Mouse (Mus musculus) liver, adult (tissue): Measurements from ENCODE around the gene Golga2.

Experiments used
- GATA4 ChIP-seq: IDR thresholded peaks from 2 replicates; pipeline ENCODE4 v1.6.1; 2014; ENCODE audit warnings: mild to moderate bottlenecking, low read length; ENCODE audit not compliant: insufficient replicate concordance

Golga2 gene

DNA sequence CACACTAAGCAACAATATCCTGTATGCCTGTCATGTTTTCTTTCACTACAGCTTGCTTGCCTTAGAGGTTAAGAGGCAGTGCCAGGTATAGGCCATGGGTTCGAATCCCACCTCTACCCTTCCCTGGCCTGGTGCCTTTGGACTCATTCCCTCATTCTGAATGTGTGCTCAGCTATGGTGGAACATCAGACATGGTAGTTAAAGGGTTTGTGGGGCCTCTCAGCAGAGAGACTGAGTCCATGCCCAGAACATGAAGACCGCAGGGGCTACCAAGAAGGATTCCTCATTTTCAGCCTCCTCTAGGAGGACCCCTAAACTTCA, 56.1 kb downstream of the Golga2 start:
- no peak for TF ChIP-seq GATA4

DNA sequence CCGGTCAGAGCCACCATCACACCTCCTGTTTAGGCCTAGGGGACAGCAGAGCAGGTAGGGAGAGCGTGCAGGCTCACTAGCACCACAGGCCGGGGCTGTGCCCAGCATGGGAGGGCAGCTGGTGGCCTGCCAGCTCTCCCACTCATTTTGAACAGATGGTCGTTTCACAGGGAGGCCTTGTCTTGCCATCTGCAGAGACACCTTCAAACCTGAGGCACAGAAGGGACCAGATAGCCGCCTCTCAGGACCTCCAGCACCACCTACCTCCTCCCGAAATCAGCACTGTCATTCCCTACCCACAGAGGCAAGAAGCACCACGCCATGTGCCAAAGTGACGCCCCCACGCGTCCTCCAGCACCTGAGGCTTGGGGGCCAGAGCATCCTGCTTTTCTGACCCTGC, 56.9 kb downstream of the Golga2 start:
- TF ChIP-seq GATA4: no peak

- no peak for TF ChIP-seq GATA4
Observed at GRCm38 (mm10) chr2:32344598-32345321, 57.6 kb downstream of the Golga2 start.

GRCm38 (mm10) chr2:32347019-32347418, 59.8 kb downstream of the Golga2 start:
- no peak for TF ChIP-seq GATA4

DNA sequence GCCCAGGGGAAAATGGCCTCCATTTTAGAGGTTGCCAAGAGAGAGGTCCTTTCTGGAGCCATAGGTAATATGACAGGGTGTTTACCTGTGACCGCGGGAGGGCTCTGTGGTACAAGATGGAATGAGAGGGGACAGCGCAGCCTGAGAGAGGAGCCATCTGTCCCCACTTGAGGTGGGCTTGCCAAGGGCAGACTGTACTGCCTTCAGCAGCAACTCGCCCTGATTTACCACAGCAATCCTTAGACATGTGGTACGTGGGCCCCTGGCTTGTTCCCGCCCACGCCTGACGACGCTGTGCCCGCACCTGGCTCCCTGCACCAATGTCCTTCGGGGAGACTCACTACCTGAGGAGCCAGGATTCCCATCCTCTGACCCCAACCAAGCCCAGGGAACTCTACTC, 61.1 kb downstream of the Golga2 start:
- no peak for TF ChIP-seq GATA4

DNA sequence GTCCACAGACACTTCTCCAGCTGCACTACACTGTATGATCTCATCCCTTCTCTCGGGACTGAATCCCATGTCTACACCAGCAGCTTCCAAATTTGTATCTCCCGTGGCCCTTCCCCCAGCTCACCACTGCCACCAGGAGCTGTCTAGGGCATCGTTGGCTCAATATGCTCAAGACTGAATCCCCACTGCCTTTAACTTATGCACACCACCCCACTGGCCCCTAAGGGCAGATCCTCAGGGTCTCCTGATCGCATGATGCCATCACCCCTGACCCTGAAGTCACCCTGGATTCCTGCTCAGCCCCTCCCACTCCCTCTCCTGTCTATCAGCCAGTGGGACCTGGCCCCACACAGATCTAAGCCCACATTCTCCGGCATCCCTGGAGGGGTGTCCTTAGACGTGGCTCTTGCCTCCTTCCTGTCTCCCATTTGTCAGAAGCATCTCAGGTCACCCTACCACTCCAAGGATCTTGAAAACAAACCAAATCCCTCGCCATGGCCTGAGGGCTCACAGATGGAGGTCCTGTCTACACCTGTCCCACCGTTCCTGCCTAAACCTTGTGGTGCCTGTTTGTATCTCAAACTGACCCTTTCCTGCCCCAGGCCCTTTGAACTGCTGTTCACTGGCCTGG, 62.6 kb downstream of the Golga2 start:
- TF ChIP-seq GATA4: no peak

DNA sequence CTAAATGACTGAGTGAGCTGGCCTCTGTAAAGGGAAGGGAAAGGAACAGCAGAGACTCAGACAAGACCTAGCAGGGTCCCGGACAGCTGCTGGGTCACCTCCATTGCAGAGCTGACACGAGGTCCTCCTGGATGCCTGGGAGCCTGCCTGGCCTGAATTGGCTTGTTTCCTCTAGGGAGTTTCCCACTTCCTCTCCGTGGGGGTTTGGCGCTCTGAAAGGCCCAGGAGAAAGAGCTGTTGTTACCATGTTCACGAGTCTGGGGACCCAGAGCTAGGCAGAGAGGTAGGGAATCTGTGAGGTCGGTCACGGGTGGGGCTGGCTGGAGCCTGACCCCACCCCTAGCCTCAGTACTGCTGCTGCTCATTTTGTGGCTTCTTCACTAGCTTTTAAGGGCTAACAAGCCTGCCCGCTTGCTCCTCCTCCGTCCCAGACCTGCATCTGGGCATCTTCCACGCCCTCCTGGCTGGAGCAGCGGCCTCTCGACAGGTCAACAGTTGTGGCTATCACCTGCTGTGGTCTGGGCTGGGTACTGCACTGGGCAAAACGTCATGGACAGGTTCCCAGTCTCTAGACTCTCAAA, 63.4 kb downstream of the Golga2 start:
- no peak for TF ChIP-seq GATA4

DNA sequence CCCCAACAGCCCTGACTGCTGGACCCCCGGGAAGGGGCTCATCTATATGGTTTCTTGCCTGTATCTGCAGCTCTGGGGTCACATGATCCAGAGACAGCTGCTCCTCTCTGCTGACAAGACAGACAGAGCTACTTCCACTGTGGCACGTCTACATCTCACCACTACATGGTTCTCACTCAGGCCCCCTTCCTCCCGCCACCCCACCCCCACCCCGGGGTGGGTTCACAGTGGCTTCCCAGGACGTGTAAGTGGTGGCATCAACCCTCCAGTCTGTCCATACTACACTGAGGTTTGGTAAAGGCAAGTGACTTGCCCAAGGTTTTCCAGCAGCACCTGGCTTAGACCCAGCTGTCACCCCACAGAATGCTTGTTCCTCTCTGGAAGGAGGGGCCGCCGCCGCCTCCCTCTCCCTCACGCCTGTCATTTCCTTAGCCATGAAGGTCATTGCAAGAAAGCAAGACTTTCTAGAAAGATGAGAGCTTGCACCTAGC, 64.3 kb downstream of the Golga2 start:
- TF ChIP-seq GATA4: no peak

GRCm38 (mm10) chr2:32352151-32353006, 65.2 kb downstream of the Golga2 start, which contains the start of gene Ciz1:
TSS of gene Ciz1 (plus strand) at chr2:32352327.
- TF ChIP-seq GATA4: no peak

- no peak for TF ChIP-seq GATA4
Observed at GRCm38 (mm10) chr2:32353007-32353542, 65.9 kb downstream of the Golga2 start, which contains the start of gene Dnm1. TSS of gene Dnm1 (minus strand) at chr2:32353338.

GRCm38 (mm10) chr2:32353836-32354235, 66.7 kb downstream of the Golga2 start:
- no peak for TF ChIP-seq GATA4

DNA sequence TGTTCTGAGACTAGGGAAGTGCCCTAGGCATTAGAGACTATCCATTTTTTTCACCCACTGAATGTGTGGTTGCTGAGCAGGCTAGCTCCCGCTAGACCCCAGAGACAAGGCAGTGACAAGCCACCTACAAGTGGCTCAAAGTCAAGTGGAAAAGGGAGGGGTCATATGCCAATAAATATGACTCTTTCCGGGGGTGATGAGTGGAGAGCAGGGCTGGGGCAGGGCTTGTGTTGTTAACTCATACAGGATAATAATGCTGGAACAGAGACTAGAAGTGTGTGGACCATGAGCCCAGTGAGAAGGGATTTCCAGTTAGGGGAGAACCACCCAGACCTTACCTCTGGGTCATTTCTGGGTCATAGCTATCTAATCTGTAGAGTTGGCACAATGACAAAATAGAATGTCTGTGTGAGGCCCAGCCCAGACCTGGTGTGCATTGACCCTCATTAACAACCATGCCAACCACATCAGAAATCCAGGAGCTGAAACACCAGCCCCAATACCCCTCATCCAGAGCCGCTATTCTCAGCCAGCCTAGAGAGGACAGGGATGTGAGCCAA, 67.2 kb downstream of the Golga2 start:
- TF ChIP-seq GATA4: no peak

DNA sequence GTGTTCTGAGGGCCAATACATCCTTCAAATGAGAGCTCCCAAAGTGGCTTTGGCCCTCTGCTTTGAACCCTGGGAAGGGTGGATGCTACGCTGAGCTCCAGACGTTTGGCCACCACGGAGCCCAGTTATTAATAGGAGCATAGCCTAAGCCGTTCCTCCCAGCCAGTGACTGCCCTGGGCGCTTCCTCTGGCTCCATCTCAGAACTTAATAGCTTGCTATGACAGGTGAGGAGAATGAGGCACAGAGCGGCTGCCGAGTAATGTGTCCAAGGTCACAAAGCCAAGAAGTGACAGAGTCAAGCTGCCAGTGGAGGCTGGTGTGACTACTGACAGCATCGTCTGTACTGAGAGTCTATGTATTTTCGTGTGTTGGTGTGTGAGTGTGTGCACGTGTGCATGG, 69.0 kb downstream of the Golga2 start:
- no peak for TF ChIP-seq GATA4
